In genomic region chr13:94059778-94060177, GRCm38 (mm10) we compare ENCODE assay signal across 8 mouse cellular contexts. TPM values are rescaled to one million over a fixed set of nuclear protein-coding genes. Genes with fewer than 3 reads are reported as not detected.
DNase-seq lines count a peak whose midpoint lies in the region; ATAC-seq and TF ChIP-seq lines count a peak whose summit lies in the region.

No protein-coding gene starts in this region.

- TF ChIP-seq CTCF in embryonic fibroblast, embryonic 13.5 days (IDR thresholded peaks at IDR 0.05; ENCODE audit: borderline replicate concordance, insufficient read depth, low read length): peak; percentile 61; the same call in 1 of the 2 replicates

- no peak for ATAC-seq in limb, embryonic 12.5 days (ENCODE audit: insufficient number of reproducible peaks, insufficient read depth, low FRiP score, low TSS enrichment, low read depth)

- no peaks in the 10 kb centered on the region for H3K9me3 ChIP-seq in limb, embryonic 12.5 days

- DNase-seq in heart, adult 11 months: peak; percentile 74
- no peak for DNase-seq in heart, adult 9 months (ENCODE audit: low spot score in 2 of 2)
- peak; percentile 25 to 70 for DNase-seq in spleen, postnatal 4 days (ENCODE audit: low spot score in 2 of 2)
- no peak for DNase-seq in spleen, postnatal 36 days (ENCODE audit: low spot score in 2 of 2)
- peak; percentile 43 for DNase-seq in thymus, postnatal 0 days (ENCODE audit: low spot score)
- no peak for DNase-seq in yolk sac, embryonic 10.5 days (ENCODE audit: low spot score)

- no peak for TF ChIP-seq POLR2A in embryonic fibroblast, embryonic 13.5 days (IDR thresholded peaks at IDR 0.05; ENCODE audit: low read depth, low read length)

- H3K27ac ChIP-seq in embryonic fibroblast, embryonic 13.5 days (ENCODE audit: insufficient read depth, low read length): no peak overlapping the region
- no peak overlapping the region for H3K27ac ChIP-seq in limb, embryonic 12.5 days

- H3K4me2 ChIP-seq in limb, embryonic 12.5 days: peak overlapping the region; percentile 77; the same call in 1 of the 2 replicates

- no peaks in the 10 kb centered on the region for H3K27me3 ChIP-seq in limb, embryonic 12.5 days

- H3K36me3 ChIP-seq in limb, embryonic 12.5 days: no peaks in the 10 kb centered on the region

- H3K9ac ChIP-seq in limb, embryonic 12.5 days (replicated peaks): no peak overlapping the region

- 86% methylated on average over 6 of the region's 6 CpGs for WGBS in limb, embryonic 12.5 days

- H3K4me3 ChIP-seq in embryonic fibroblast, embryonic 13.5 days (ENCODE audit: insufficient read depth, low read length): no peak overlapping the region
- no peak overlapping the region for H3K4me3 ChIP-seq in limb, embryonic 12.5 days (replicated peaks)

- peaks cover 6% of the 10 kb centered on the region for H3K4me1 ChIP-seq in embryonic fibroblast, embryonic 13.5 days (ENCODE audit: control insufficient read depth, insufficient read depth, low read length)
- H3K4me1 ChIP-seq in limb, embryonic 12.5 days (replicated peaks): peaks cover 59% of the 10 kb centered on the region

RNA-seq across cellular contexts. Expression of gene Lhfpl2, which starts 2.2 kb away (rescaled TPM):
- polyA plus RNA-seq in embryonic fibroblast, embryonic 13.5 days (2011; ENCODE audit: insufficient read length, low read depth, missing spikeins): 40.6 and 60.3 TPM in 2 replicates
- 44.2 and 51.3 TPM in 2 replicates for polyA plus RNA-seq in limb, embryonic 12.5 days (2016; fragmentation: Nextera tagmentation; extraction: Ambion mirVana)
- polyA plus RNA-seq in thymus, postnatal 0 days (2015; fragmentation: Nextera tagmentation; extraction: Ambion mirVana): 5.2 and 5.8 TPM in 2 replicates

Comparison
In these comparisons a context has a peak if more than half of its experiments do, and no peak if none do; other contexts are left out.
1. DNase-seq: peak in heart, adult 11 months (single experiment), spleen, postnatal 4 days (2 of 2) and thymus, postnatal 0 days (single experiment); none in heart, adult 9 months (0 of 2), spleen, postnatal 36 days (0 of 2) and yolk sac, embryonic 10.5 days (single experiment).